Mouse (Mus musculus): ENCODE results near the gene Ahr. TPM values are rescaled to one million over a fixed set of nuclear protein-coding genes. Genes with fewer than 3 reads are reported as not detected.

Ahr gene
- 1 to 10 TPM; 4.6 to 6.1 TPM for total RNA-seq (2021)
- long read RNA-seq, experiment 1, full-length matches to known transcripts = 6 of 8 reads
- long read RNA-seq, experiment 1, partial matches to known transcripts = 1 of 8 reads
- long read RNA-seq, experiment 1, other reads (novel, unspliced or antisense) = 1 of 8 reads
- long read RNA-seq, experiment 2, full-length matches to known transcripts = 8 of 8 reads
- long read RNA-seq, experiment 2, partial matches to known transcripts = 0 of 8 reads
- long read RNA-seq, experiment 2, other reads (novel, unspliced or antisense) = 0 of 8 reads

DNA sequence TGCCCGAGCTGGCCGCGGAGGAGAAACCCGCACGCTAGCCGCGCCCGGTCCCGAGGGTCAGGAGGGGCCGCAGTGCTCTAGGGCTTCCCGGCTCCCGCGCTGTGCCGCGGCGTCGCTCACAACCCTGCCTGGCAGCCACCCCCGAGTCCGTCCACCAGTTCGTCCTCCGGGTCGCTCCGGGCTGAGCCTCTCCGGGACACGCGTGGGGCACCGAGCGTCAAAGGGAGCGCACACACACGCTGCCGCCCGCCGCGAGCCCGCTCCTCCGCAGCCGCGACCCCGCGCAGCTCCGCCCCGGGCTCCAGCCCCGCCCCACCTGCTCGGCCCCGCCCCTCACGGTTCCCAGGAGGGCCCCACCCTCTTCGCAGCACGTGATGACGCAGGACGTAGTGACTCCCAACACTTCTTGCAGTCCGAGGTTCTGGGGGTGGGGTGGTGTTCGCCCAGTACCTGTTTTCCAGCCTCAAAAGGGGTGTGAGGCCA lies at the start of gene Ahr:
Gene Ahr, minus strand, starts transcription at position 285 of the 483 bp plus-strand sequence.
- peak; percentile 82 to 84 for DNase-seq
- intact Hi-C loops (cut with DNase I) = loop anchor here (1.0 kb wide), 1 partner anchor 297 kb away; no protein-coding TSS in a partner anchor

DNA sequence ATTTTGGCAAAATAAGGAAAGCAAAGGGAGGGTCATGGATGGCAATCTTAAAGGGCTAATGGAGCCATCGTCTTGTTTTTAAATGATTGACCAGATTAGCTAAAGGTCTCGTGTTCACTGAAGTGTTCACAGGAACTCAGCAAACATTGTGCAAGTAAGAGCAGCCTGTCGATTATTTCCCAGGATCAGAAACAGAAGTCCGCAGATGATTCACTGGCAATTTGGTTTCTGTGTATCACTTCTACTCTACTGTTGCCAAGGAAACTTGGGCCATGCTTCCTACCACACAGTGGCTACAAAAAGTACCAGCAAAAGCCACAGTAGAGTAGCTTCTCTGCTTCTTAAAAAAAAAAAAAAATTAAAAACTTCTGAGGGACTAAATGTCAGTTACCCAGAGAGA lies 44.0 kb upstream of the Ahr start:
- no peak for DNase-seq
- intact Hi-C loops (cut with DNase I) = no loop called here

DNA sequence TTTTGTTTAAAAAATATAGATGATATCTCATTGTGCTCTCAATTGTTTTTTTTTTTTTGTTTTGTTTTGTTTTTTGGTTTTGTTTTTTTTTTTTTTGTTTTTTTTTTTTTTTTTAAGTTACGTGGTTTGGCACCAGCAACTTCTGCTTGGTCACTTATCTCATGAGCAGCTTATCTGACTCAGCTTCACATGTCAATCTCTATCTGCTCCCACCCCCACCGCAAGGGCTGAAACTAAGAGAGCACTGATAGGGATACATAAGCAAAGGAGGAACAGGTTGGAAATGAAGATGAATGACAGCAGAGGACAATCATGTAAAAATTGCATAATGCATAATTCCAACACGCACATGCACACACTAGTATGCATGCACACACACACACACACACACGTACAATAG lies 41.3 kb upstream of the Ahr start:
- no peak for DNase-seq
- intact Hi-C loops (cut with DNase I) = no loop called here

DNA sequence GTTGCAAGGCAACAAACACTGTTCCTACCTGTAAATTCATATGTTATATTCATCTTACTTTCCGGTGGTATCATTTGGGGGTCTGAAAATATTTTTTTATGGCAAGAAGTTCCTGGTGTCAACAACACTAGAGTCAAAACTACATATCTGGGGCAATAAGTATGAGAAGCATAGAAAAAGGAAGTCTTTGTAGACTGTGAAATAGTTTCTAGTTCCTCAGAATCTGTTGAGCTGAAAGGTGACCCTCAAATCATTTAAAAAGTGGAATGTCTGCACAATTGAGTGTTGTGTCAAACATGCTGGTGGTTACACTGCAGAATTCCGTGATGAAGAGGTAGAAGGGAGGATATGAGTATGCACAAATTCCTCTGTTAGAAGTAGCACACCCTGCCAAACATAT lies 38.9 kb upstream of the Ahr start:
- DNase-seq = no peak
- intact Hi-C loops (cut with DNase I) = no loop called here

DNA sequence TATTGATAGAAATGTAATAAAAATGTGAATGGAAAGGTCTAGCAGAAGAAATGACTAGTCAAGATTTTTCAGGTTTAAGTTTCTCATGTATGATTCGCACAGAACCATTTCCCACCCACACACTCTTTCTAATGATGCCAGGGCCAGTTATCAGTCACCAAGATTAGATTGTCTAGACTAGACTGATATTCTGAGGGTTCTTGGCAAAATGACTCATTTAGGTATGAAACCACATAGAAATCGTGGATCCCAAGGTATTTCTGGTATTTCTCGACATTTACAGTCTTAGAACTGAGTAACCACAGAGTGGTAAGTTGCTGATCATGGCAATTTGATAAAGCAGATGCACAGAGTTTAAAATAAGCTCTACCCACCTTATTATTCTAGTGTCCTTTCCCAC lies 28.0 kb upstream of the Ahr start:
- no peak for DNase-seq
- intact Hi-C loops (cut with DNase I) = no loop called here

DNA sequence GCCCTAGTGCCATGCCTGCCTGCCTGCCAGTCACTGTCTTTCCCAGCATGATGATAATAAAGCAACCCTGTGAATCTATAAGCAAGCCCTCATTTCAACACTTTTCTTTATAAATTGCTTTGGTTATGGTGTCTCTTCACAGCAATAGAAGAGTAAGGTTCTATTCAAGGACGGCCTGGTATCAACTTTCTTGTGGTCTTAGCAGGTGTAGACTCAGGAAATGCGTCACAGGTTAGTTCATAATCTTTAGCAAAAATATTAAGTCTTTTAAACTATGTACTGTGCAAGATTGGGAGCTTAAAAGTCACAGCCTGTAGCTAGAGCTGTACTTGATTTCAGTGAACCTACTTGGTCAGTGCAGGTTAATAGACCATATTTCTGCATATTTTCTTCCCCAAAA lies 24.0 kb upstream of the Ahr start:
- no peak for DNase-seq
- intact Hi-C loops (cut with DNase I) = no loop called here

DNA sequence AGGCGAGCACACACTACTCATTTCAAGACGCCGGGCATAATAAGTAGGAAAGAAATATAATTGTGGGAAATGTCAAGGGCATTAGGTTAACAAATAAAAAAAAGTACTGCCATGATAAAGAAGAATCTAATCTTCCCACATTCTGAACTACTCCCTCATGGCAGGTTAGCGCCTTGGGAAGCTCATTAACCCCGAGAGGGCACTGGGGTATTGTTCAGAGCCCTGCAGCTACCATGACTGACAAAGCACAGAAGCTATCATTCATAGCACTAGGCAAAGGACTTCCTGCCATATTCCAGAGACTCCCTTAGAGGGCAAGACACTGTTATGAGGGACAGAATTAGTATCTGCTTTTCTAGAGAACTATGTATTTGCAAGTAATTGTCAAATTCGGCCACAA lies 21.1 kb upstream of the Ahr start:
- intact Hi-C loops (cut with DNase I) = no loop called here
- no peak for DNase-seq

DNA sequence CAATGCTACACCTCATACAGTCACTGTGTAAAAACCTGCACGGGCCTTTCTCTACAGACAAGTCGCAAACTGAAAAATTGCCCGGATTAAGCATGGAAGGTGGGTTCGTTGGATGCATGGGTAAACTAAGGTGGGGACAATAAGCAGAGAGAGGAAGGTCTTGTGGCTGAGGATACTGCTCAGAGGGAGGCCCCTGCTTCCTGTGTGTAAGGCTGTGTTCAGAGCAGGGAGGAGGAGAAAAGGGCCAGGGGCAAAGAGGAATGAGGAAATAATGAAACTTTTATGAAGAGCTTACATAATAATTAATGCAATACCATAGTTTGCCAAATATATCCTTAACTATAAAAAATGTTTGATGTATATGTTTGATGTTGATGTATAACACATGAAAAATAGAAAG lies 19.5 kb upstream of the Ahr start:
- no peak for DNase-seq
- intact Hi-C loops (cut with DNase I) = no loop called here

DNA sequence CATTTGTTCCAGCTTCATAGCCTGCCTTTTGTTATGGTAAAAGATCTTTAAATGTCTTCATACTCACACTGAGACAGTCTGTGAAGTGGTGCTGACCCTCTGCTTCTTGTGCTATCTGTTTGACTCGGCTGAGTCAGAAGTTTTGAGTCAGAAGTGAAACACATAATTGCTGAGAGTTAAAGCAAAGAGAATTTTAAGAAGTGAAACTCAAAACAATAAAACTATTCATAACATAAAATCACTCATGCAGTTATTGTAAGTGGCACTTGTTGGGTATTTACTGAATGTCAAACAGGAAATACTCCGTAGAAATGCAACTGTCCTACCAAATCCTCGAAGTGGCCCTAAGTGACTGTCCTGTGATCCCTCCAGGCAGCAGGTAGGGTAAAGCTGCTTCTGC lies 18.3 kb upstream of the Ahr start:
- intact Hi-C loops (cut with DNase I) = no loop called here
- DNase-seq = no peak

DNA sequence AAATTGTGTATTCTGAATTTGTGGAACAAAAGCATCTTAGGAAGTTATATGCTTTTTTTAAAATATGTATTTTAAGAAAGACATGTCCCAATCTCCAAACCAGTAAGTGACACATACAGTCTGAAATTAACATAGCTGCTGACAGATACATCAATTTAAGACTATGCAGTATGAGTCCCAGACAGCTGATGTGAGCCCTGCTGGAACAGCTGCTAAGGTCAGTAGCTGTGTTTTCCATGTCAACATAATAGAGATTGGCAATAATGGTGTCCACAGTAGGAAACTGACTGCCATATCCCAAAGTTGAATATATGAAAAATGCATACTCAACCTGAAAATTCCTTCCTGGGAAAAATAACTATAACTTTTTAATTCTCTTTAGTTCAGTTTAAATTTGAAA lies 15.5 kb upstream of the Ahr start:
- no peak for DNase-seq
- intact Hi-C loops (cut with DNase I) = no loop called here

DNA sequence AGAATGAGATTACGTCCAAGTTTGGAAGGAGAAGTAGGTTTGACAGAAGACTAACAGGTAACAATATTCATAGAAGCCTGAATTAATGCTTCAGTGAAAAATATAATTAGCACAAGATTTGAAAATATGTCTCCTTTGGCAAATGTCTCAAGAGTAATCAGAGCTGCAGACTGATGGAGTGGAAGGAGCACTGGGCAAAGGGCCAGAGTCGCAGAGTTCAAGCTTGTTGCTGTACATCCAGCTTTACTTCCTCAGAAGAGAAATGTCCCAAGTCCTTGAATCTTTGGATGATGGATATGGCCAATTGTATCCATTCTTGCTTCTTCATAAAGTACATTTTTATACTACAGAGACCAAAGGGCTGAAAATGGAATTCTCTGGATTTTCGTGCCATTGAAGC lies 8.0 kb upstream of the Ahr start:
- DNase-seq = no peak
- intact Hi-C loops (cut with DNase I) = no loop called here

DNA sequence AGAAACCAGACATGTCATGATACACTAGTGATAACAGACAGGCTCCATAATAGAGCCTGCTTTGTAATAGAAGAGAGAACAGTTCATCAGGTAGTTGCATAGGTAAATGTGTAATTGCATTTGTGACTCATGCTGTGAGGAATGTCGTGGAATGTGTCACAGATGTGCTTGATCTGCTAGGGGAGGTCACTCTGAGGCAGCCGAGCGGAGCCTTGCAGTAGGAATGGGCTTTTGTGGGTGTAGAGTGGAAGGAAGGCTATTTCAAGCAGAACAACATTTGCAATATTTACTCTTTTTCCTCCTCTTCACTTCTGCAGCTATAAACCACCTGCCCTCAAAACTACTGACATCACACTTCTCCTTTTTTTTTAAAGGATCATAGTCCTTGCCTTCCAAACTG lies 4.0 kb upstream of the Ahr start:
- intact Hi-C loops (cut with DNase I) = no loop called here
- no peak for DNase-seq

DNA sequence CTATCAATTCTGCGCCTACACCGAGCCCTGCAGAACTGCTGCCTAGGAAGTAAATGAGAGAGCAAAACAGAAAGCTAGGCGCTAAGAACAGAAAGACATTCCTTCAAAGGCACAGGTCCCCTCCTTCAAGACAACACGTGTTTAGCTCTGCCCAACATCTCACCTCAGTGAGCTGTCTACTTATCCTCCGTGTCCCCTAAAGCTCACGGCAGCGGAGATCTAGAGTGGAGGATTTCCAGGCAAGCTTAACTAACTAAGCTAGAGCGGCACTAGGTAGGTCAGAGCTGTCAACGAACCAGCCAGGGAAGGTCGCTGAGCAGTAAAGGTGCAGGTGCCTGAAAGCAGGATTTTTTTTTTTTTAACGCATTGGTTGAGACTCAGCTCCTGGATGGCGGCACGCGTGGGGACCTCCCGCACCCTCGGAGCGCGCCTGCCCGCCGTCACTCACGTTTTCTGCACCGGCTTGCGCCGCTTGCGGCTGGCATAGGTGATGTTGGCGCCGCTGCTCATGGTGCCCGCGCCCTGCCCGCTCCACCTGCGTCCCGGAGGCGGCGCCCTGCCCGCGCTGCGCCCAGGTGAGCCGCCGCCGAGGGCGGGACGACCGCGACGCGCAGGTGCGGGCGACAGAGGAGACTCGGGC lies 604 bp downstream of the Ahr start:
- peak; percentile 7 to 22 for DNase-seq
- intact Hi-C loops (cut with DNase I) = loop anchor here (1.0 kb wide), 1 partner anchor 297 kb away; no protein-coding TSS in a partner anchor

DNA sequence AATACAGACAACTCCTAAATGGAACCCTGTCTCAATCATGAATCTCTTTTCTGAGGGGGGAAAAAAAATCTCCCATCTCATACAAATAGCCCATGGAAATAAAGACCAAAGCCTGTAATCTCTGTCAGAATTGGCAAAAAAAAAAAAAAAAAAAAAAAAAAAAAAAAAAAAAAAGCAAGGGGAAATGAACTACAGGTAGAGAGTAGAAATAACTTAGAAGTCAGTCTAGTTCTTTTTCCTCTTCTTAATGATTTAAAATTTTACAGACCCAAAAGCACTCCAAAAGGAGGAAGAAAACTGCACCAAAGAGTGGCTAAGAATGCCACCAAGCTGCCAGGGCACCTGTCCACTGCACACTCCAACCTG lies 1.1 kb downstream of the Ahr start:
- DNase-seq = no peak
- intact Hi-C loops (cut with DNase I) = loop anchor here (1.0 to 2.0 kb wide), 2 partner anchors 219 to 298 kb away; no protein-coding TSS in a partner anchor

DNA sequence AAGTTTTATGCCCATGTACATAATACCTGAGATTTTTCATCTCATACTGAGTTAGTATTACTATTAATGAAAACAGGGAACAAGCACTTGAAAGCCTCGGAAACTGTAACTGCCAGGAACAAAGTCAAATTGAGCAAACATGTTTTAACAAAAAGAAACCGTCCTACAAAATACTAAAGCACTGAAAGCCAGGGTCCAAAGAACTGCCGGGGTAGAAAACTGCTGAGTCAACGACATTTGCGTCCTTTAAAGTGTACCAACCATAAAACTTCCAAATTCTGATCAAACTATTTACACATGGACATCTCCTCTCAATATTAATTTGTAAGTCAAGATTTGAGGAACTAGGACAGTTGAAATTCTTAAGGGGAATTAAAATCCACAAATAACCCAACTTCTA lies 1.7 kb downstream of the Ahr start:
- intact Hi-C loops (cut with DNase I) = loop anchor here (2.0 kb wide), 1 partner anchor 218 kb away; no protein-coding TSS in a partner anchor
- no peak for DNase-seq

DNA sequence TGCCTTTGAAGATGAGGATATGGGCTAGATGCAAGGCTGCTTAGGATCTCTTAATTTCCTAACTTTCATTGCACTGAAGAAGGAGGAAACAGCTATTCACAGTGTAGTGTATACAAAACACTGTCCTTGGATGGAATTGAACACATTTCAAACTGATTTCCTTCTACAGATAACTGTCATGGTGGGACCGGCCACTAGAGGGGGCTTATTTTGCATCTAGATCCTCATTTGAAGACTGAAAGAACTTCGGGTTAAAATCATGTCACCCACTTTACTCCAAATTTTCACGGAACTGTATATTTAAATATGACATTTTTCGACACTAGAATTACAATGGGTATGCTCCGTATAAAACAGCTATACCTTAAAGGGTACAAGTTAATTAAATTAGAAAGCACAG lies 2.7 kb downstream of the Ahr start:
- peak; percentile 66 to 74 for DNase-seq
- intact Hi-C loops (cut with DNase I) = loop anchor here (2.0 kb wide), 1 partner anchor 217 kb away; no protein-coding TSS in a partner anchor

DNA sequence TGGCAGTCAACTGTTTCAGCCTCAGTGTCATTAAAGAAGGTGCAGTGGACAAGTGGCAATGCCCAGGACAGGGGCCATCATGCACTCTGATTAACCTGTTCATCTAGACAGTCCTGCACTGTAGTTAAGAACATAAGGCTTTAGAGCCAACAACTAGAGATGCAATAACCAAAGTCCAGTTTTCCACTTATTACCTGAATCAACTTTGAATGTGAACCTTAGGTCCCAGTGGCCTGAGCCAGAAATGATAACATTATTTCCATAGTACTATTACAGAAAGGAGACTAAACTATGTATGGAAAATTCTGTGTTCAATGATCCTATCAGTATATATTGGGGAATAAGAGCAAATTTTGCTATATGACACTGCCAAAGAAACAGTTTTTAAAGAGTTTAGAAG lies 4.3 kb downstream of the Ahr start:
- no peak for DNase-seq
- intact Hi-C loops (cut with DNase I) = no loop called here

DNA sequence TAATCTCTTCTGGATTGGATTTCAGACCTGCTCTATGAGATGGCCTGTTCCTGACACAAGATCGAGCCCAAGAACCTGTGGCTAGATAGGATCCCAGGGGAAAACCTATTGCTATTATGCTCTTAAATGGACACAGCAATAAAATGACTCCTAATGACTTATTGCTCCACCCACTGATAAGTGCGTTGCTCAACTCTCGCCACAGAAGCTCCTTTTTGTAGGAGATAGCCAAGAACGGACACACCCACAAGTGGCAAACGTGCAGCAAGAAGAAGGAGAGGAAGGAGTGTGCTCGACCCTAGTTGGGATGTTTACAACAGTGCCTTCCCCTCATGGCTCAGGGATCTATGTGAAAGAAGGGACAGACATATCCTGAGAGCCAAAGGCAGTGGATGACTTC lies 7.4 kb downstream of the Ahr start:
- intact Hi-C loops (cut with DNase I) = loop anchor here (10.0 kb wide), 1 partner anchor 517 kb away; the partner anchor contains the start of gene Tspan13
- DNase-seq = no peak

DNA sequence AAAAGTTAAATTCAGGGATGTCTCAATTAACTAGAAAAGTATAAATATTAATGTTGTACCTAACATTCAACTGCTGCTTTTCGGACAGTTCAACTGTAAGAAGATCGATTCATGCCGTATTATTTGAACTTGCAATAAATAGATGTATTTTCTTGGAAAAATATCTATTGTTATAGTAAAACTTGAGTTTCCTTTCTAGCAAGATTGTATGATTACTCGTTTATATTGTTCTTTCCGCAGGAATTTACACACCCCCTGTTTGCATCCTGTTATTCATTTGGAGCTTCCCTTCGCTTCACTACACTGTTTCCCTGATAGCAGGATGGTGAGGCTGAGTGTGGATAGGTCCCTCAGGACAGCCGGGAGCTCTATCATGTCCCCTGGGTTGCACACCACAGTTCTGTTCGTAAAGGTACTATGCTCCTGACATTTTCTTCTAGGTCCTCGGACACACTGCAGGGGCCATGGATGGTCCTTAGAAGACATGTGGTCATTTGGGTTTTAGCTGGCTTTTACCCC lies 12.2 kb downstream of the Ahr start:
- intact Hi-C loops (cut with DNase I) = loop anchor here (10.0 kb wide), 1 partner anchor 522 kb away; the partner anchor contains the start of gene Tspan13
- DNase-seq = peak in 1 of 2 experiments; percentile 7

DNA sequence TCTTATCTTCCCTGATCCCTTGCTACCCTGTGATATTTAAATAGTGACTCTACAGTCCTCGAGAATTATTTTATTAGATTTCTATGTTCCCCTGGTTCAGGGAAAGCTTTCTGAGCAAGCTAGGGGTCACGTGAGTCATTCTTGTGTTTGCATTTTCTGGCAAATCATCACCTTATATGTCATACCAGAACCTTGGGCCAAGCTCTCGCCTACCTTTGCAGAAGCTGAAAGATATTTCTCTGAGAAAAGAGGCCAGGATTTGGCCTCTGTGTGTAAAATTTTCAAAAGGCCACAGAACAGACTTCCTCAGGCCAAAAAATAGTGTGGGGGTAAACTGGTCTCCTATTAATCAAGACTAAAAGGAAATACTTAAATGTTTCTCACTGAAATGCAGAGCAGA lies 19.2 kb downstream of the Ahr start:
- no peak for DNase-seq
- intact Hi-C loops (cut with DNase I) = no loop called here

DNA sequence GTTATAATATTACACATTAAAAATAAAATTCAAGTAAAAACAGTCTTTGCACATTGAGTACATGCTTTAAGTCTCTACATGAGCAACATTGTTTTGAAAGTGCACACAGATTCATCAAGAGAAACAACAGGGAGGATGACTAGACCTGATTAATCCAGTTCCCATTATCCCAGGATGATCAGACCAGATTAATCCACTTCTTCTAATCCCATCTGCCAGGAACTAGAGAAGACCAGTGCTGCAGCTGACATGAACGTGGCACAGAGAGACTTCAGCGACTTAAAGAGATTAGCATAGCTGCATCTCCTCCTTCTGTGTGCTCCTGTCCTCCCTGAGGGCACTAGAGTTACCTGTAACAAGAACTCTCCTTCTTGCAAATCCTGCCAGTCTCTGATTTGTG lies 20.2 kb downstream of the Ahr start:
- intact Hi-C loops (cut with DNase I) = no loop called here

DNA sequence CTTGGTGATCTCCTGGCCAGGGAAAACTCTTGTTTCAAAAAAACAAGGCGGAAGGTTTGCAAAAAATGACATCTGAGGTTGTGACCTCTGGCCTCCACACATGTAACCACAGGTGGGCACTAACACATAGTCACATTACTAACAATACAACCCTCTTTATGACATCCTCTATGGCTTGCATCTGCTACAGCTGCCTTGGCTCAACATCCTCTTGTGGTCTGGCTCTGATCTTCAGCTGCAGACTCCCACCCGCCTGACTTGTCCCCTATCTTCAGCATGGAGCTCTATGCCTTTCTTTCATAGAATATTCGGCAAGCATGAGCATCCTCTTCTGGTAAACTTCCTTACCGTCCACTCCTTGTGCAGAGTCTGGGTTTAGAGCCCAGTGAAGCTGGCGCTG lies 24.1 kb downstream of the Ahr start:
- intact Hi-C loops (cut with DNase I) = no loop called here
- DNase-seq = no peak

More for the DNA sequence above, 20.2 kb downstream of the Ahr start:
- no peak for DNase-seq
